Mouse (Mus musculus): ENCODE measurements at regions not wholly inside any gene's neighbourhood (a gene's known extent, or its start where the extent isn't known, plus 50 kb on each side); places are given as distances from the start of the nearest gene placed in this dataset.

GRCm38 (mm10) chr7:69992383-69993327 lies 373.9 kb downstream of the Nr2f2 start:
- no peak for TF ChIP-seq CTCF (IDR thresholded peaks at IDR 0.05; ENCODE audit: control insufficient read depth, insufficient read depth, low read length)
- TF ChIP-seq POLR2A (IDR thresholded peaks at IDR 0.05; ENCODE audit: borderline replicate concordance, control insufficient read depth, low read depth, low read length) = no peak

Data from bone marrow, adult 2 months (tissue).